ENCODE assay signal across 11 mouse cellular contexts in genomic region chr16:18377203-18377602, GRCm38 (mm10). TPM values are rescaled to one million over a fixed set of nuclear protein-coding genes. Genes with fewer than 3 reads are reported as not detected.
DNase-seq lines count a peak whose midpoint lies in the region; ATAC-seq lines count a peak whose summit lies in the region.
"Had no signal": no experiment of that assay in that cellular context is flagged by ENCODE, and none has a peak within 500 bp of the region (broad histone marks: within the 10 kb centered on the region; RNA-seq: fewer than 3 reads in every experiment).

No protein-coding gene starts in this region.

- peaks cover 52% of the 10 kb centered on the region for H3K4me1 ChIP-seq in hindbrain, embryonic 12.5 days
- H3K4me1 ChIP-seq in hindbrain, embryonic 13.5 days (replicated peaks) = peaks cover 54% of the 10 kb centered on the region
- H3K4me1 ChIP-seq in embryonic facial prominence, embryonic 10.5 days = peaks cover 52% of the 10 kb centered on the region
- peaks cover 21% of the 10 kb centered on the region for H3K4me1 ChIP-seq in liver, embryonic 13.5 days (replicated peaks)

- no peak overlapping the region for H3K9ac ChIP-seq in hindbrain, embryonic 12.5 days
- H3K9ac ChIP-seq in hindbrain, embryonic 13.5 days = no peak overlapping the region
- peak overlapping the region; percentile 3; the same call in 1 of the 2 replicates for H3K9ac ChIP-seq in liver, embryonic 13.5 days
- H3K9ac ChIP-seq: heart, embryonic 13.5 days had no signal

- H3K4me2 ChIP-seq in hindbrain, embryonic 12.5 days (replicated peaks) = no peak overlapping the region
- no peak overlapping the region for H3K4me2 ChIP-seq in hindbrain, embryonic 13.5 days
- no peak overlapping the region for H3K4me2 ChIP-seq in liver, embryonic 13.5 days
- H3K4me2 ChIP-seq: heart, embryonic 13.5 days had no signal

- no peaks in the 10 kb centered on the region for H3K27me3 ChIP-seq in hindbrain, embryonic 12.5 days
- H3K27me3 ChIP-seq in hindbrain, embryonic 13.5 days = no peaks in the 10 kb centered on the region
- H3K27me3 ChIP-seq in embryonic facial prominence, embryonic 10.5 days (replicated peaks; ENCODE audit: low read depth, poor library complexity, severe bottlenecking) = no peaks in the 10 kb centered on the region
- H3K27me3 ChIP-seq in liver, embryonic 13.5 days = no peaks in the 10 kb centered on the region
- H3K27me3 ChIP-seq: heart, embryonic 13.5 days; Patski had no signal

- peak; percentile 61 for DNase-seq in ES-CJ7 (ENCODE audit: low read depth, low spot score)
- DNase-seq in embryonic facial prominence, embryonic 10.5 days (ENCODE audit: low spot score) = no peak
- no peak for DNase-seq in liver, embryonic 13.5 days
- no peak for DNase-seq in adrenal gland, postnatal 25 days

- 21% methylated on average over 3 of the region's 3 CpGs for WGBS in hindbrain, embryonic 12.5 days
- WGBS in hindbrain, embryonic 13.5 days = 15% methylated on average over 3 of the region's 3 CpGs
- WGBS in embryonic facial prominence, embryonic 10.5 days = 25% methylated on average over 3 of the region's 3 CpGs
- whole genome bisulfite sequencing in liver, embryonic 13.5 days (ENCODE audit: insufficient replicate concordance) = 22% methylated on average over 3 of the region's 3 CpGs

- no peak overlapping the region for H3K4me3 ChIP-seq in hindbrain, embryonic 12.5 days
- H3K4me3 ChIP-seq in hindbrain, embryonic 13.5 days = no peak overlapping the region
- H3K4me3 ChIP-seq in embryonic facial prominence, embryonic 10.5 days = no peak overlapping the region
- H3K4me3 ChIP-seq in liver, embryonic 13.5 days (replicated peaks) = no peak overlapping the region
- H3K4me3 ChIP-seq: erythroblast, embryonic 14.5 days; heart, embryonic 13.5 days had no signal

- no peaks in the 10 kb centered on the region for H3K9me3 ChIP-seq in hindbrain, embryonic 12.5 days (replicated peaks)
- H3K9me3 ChIP-seq in hindbrain, embryonic 13.5 days = no peaks in the 10 kb centered on the region
- no peaks in the 10 kb centered on the region for H3K9me3 ChIP-seq in embryonic facial prominence, embryonic 10.5 days
- H3K9me3 ChIP-seq in liver, embryonic 13.5 days (replicated peaks) = no peaks in the 10 kb centered on the region
- H3K9me3 ChIP-seq: heart, embryonic 13.5 days had no signal

- ATAC-seq in hindbrain, embryonic 12.5 days (ENCODE audit: low FRiP score) = no peak
- ATAC-seq in hindbrain, embryonic 13.5 days (ENCODE audit: low FRiP score) = no peak
- peak; percentile 66 for ATAC-seq in liver, embryonic 13.5 days (ENCODE audit: low read depth)
- no peak for ATAC-seq in CD4-positive, CD25-positive, alpha-beta regulatory T cell, adult 4 months
- ATAC-seq in activated CD4-positive, CD25-positive, alpha-beta regulatory T cell, adult 4 months = no peak
- ATAC-seq: Patski had no signal

- H3K27ac ChIP-seq in hindbrain, embryonic 12.5 days = 0 out of 2 replicates have a peak overlapping the region, but pooled peaks have one; percentile 35
- no peak overlapping the region for H3K27ac ChIP-seq in hindbrain, embryonic 13.5 days
- H3K27ac ChIP-seq in embryonic facial prominence, embryonic 10.5 days (replicated peaks) = peak overlapping the region; percentile 52
- peak overlapping the region; percentile 36; the same call in 1 of the 2 replicates for H3K27ac ChIP-seq in liver, embryonic 13.5 days
- H3K27ac ChIP-seq: heart, embryonic 13.5 days had no signal

- H3K36me3 ChIP-seq in hindbrain, embryonic 12.5 days = peaks cover 3% of the 10 kb centered on the region; the same call in 1 of the 2 replicates
- peaks cover 5% of the 10 kb centered on the region for H3K36me3 ChIP-seq in hindbrain, embryonic 13.5 days
- H3K36me3 ChIP-seq in embryonic facial prominence, embryonic 10.5 days (replicated peaks) = no peaks in the 10 kb centered on the region
- no peaks in the 10 kb centered on the region for H3K36me3 ChIP-seq in liver, embryonic 13.5 days
- H3K36me3 ChIP-seq: heart, embryonic 13.5 days had no signal

RNA-seq across cellular contexts. Expression of gene Arvcf, which starts 29.2 kb away (rescaled TPM):
- 105 and 119 TPM in 2 replicates for polyA plus RNA-seq in hindbrain, embryonic 12.5 days (2016; fragmentation: Nextera tagmentation; extraction: Ambion mirVana)
- 81.1 and 88.9 TPM in 2 replicates for polyA plus RNA-seq in hindbrain, embryonic 13.5 days (2015; fragmentation: Nextera tagmentation; extraction: Ambion mirVana)
- polyA plus RNA-seq in embryonic facial prominence, embryonic 10.5 days (2016; fragmentation: Nextera tagmentation; extraction: Ambion mirVana) = 65.8 and 71.2 TPM in 2 replicates
- polyA plus RNA-seq in liver, embryonic 13.5 days (2015; fragmentation: Nextera tagmentation; extraction: Ambion mirVana) = 7.6 and 7.9 TPM in 2 replicates
- under 1 TPM in 1 of 2 experiments, not detected in 1; 0.91 TPM for polyA plus RNA-seq in CD4-positive, CD25-positive, alpha-beta regulatory T cell, adult 4 months (2017; shearing (Covaris generic))
- total RNA-seq in adrenal gland, postnatal 25 days (2021) = 30.3 and 48.1 TPM in 2 replicates
- under 1 TPM; 0.51 to 0.93 TPM for polyA plus RNA-seq in activated CD4-positive, CD25-positive, alpha-beta regulatory T cell, adult 4 months (2017; shearing (Covaris generic))

RNA-seq across cellular contexts. Expression of gene Tango2, which starts 29.3 kb away (rescaled TPM):
- polyA plus RNA-seq in hindbrain, embryonic 12.5 days (2016; fragmentation: Nextera tagmentation; extraction: Ambion mirVana) = 48.2 and 50.5 TPM in 2 replicates
- 76.0 and 79.8 TPM in 2 replicates for polyA plus RNA-seq in hindbrain, embryonic 13.5 days (2015; fragmentation: Nextera tagmentation; extraction: Ambion mirVana)
- 29.1 and 31.5 TPM in 2 replicates for polyA plus RNA-seq in embryonic facial prominence, embryonic 10.5 days (2016; fragmentation: Nextera tagmentation; extraction: Ambion mirVana)
- polyA plus RNA-seq in liver, embryonic 13.5 days (2015; fragmentation: Nextera tagmentation; extraction: Ambion mirVana) = 69.6 and 71.4 TPM in 2 replicates
- 10 to 100 TPM; 71.4 to 94.5 TPM for polyA plus RNA-seq in CD4-positive, CD25-positive, alpha-beta regulatory T cell, adult 4 months (2017; shearing (Covaris generic))
- 39.4 and 57.3 TPM in 2 replicates for total RNA-seq in adrenal gland, postnatal 25 days (2021)
- 10 to 100 TPM; 55.4 to 58.0 TPM for polyA plus RNA-seq in activated CD4-positive, CD25-positive, alpha-beta regulatory T cell, adult 4 months (2017; shearing (Covaris generic))

RNA-seq across cellular contexts. Expression of gene Txnrd2, which starts 49.0 kb away (rescaled TPM):
- polyA plus RNA-seq in hindbrain, embryonic 12.5 days (2016; fragmentation: Nextera tagmentation; extraction: Ambion mirVana) = 20.2 and 20.3 TPM in 2 replicates
- 26.1 and 27.0 TPM in 2 replicates for polyA plus RNA-seq in hindbrain, embryonic 13.5 days (2015; fragmentation: Nextera tagmentation; extraction: Ambion mirVana)
- 27.9 and 32.3 TPM in 2 replicates for polyA plus RNA-seq in embryonic facial prominence, embryonic 10.5 days (2016; fragmentation: Nextera tagmentation; extraction: Ambion mirVana)
- 105 and 112 TPM in 2 replicates for polyA plus RNA-seq in liver, embryonic 13.5 days (2015; fragmentation: Nextera tagmentation; extraction: Ambion mirVana)
- 10 to 100 TPM; 21.7 to 26.7 TPM for polyA plus RNA-seq in CD4-positive, CD25-positive, alpha-beta regulatory T cell, adult 4 months (2017; shearing (Covaris generic))
- 73.7 and 79.7 TPM in 2 replicates for total RNA-seq in adrenal gland, postnatal 25 days (2021)
- polyA plus RNA-seq in activated CD4-positive, CD25-positive, alpha-beta regulatory T cell, adult 4 months (2017; shearing (Covaris generic)) = 10 to 100 TPM; 16.2 to 21.6 TPM

RNA-seq across cellular contexts. Expression of gene Comt, which starts 49.4 kb away (rescaled TPM):
- 58.4 and 60.3 TPM in 2 replicates for polyA plus RNA-seq in hindbrain, embryonic 12.5 days (2016; fragmentation: Nextera tagmentation; extraction: Ambion mirVana)
- polyA plus RNA-seq in hindbrain, embryonic 13.5 days (2015; fragmentation: Nextera tagmentation; extraction: Ambion mirVana) = 85.9 and 88.5 TPM in 2 replicates
- 56.2 and 58.4 TPM in 2 replicates for polyA plus RNA-seq in embryonic facial prominence, embryonic 10.5 days (2016; fragmentation: Nextera tagmentation; extraction: Ambion mirVana)
- 109 and 110 TPM in 2 replicates for polyA plus RNA-seq in liver, embryonic 13.5 days (2015; fragmentation: Nextera tagmentation; extraction: Ambion mirVana)
- polyA plus RNA-seq in CD4-positive, CD25-positive, alpha-beta regulatory T cell, adult 4 months (2017; shearing (Covaris generic)) = 10 to 100 TPM; 62.0 to 65.2 TPM
- total RNA-seq in adrenal gland, postnatal 25 days (2021) = 147 and 150 TPM in 2 replicates
- polyA plus RNA-seq in activated CD4-positive, CD25-positive, alpha-beta regulatory T cell, adult 4 months (2017; shearing (Covaris generic)) = 10 to 100 TPM; 45.6 to 60.6 TPM
